In genomic region chr11:118145771-118146351, GRCm38 (mm10) we compare ENCODE assay signal across 8 mouse cellular contexts. TPM values are rescaled to one million over a fixed set of nuclear protein-coding genes. Genes with fewer than 3 reads are reported as not detected.
A peak's percentile ranks its signal among the peaks of the same experiment; 100 is the strongest.
DNase-seq lines count a peak whose midpoint lies in the region; ATAC-seq lines count a peak whose summit lies in the region.

No protein-coding gene starts in this region.

- peak overlapping the region in 1 of 2 experiments; percentile 6; a peak in 1 of 4 replicates for H3K4me3 ChIP-seq in heart, embryonic 14.5 days (ENCODE audit: control insufficient read depth in 1 of 2, insufficient read depth in 1 of 2, low read depth in 1 of 2, low read length in 2 of 2)

- 61% methylated on average over 16 of the region's 16 CpGs for WGBS in heart, embryonic 14.5 days
- WGBS in large intestine, adult 2 months: 23% methylated on average over 16 of the region's 16 CpGs

- no peak overlapping the region; the same call in 1 of the 2 replicates for H3K9ac ChIP-seq in heart, embryonic 14.5 days (ENCODE audit: low read length)

- ATAC-seq in heart, embryonic 14.5 days (ENCODE audit: insufficient number of reproducible peaks, insufficient read depth, low FRiP score, low read depth): 0 out of 2 replicates have a peak, but pooled peaks have one; percentile 24
- ATAC-seq in neutrophil, adult 5-6 weeks (ENCODE audit: extremely low read depth, insufficient number of reproducible peaks, low FRiP score, poor library complexity, severe bottlenecking): peak; percentile 89

- peak overlapping the region; percentile 35 to 61 for H3K27ac ChIP-seq in heart, embryonic 14.5 days (replicated peaks in 1 of 2; ENCODE audit: control insufficient read depth in 1 of 2, insufficient read depth in 1 of 2, low read depth in 2 of 2, low read length in 2 of 2)

- no peaks in the 10 kb centered on the region for H3K27me3 ChIP-seq in heart, embryonic 14.5 days (ENCODE audit: control insufficient read depth, insufficient read depth, low read length)

- peak; percentile 50 for DNase-seq in urinary bladder, postnatal 14 days (ENCODE audit: low spot score)
- DNase-seq in urinary bladder, postnatal 10 days (ENCODE audit: low spot score): no peak
- DNase-seq in large intestine, adult 2 months (ENCODE audit: low read depth, low spot score): peak; percentile 70
- DNase-seq in cerebellum, adult 11-12 months: no peak
- no peak for DNase-seq in Muller cell, postnatal 12 days (ENCODE audit: inconsistent ontology term)
- DNase-seq in left cerebral cortex, adult 18-20 months (ENCODE audit: low spot score in 2 of 2): no peak

- peaks cover 26 to 27% of the 10 kb centered on the region in 2 experiments for H3K4me1 ChIP-seq in heart, embryonic 14.5 days (ENCODE audit: control insufficient read depth in 2 of 2, insufficient read depth in 2 of 2, low read length in 2 of 2)

- no peaks in the 10 kb centered on the region for H3K9me3 ChIP-seq in heart, embryonic 14.5 days (ENCODE audit: control insufficient read depth, low read length)

- H3K36me3 ChIP-seq in heart, embryonic 14.5 days (ENCODE audit: control insufficient read depth, insufficient read depth, low read length): no peaks in the 10 kb centered on the region

- peak overlapping the region; percentile 34; the same call in 1 of the 2 replicates for H3K4me2 ChIP-seq in heart, embryonic 14.5 days (ENCODE audit: low read length)

RNA-seq across cellular contexts. Expression of gene Dnah17, which starts 15.4 kb away (rescaled TPM):
- 0.11 and 0.23 TPM in 2 replicates for polyA plus RNA-seq in heart, embryonic 14.5 days (2014; fragmentation: Nextera tagmentation; extraction: Ambion mirVana)
- polyA plus RNA-seq in large intestine, adult 2 months (2012; rRNA removed): 0.11 and 0.27 TPM in 2 replicates
- 0.86 and 1.3 TPM in 2 replicates for total RNA-seq in neutrophil, adult 5-6 weeks (2017)
- under 1 TPM; 0.12 to 0.30 TPM for total RNA-seq in left cerebral cortex, adult 18-20 months (2021)

Comparison
In these comparisons a context has a peak if more than half of its experiments do, and no peak if none do; other contexts are left out.
1. DNase-seq: peak in urinary bladder, postnatal 14 days (single experiment) and large intestine, adult 2 months (single experiment); none in urinary bladder, postnatal 10 days (single experiment), cerebellum, adult 11-12 months (single experiment), Muller cell, postnatal 12 days (single experiment) and left cerebral cortex, adult 18-20 months (0 of 2).